Mouse (Mus musculus): ENCODE data around the gene Pkig. TPM values are rescaled to one million over a fixed set of nuclear protein-coding genes. Genes with fewer than 3 reads are reported as not detected.
"Not testable (repeated sequence)": the region's sequence is repeated elsewhere in the genome, so short reads cannot be mapped to it uniquely, and the experiment has no call there.

The Pkig gene
- total and polyA plus RNA-seq, 3 experiments = 225 to 364 (median 227) TPM

DNA sequence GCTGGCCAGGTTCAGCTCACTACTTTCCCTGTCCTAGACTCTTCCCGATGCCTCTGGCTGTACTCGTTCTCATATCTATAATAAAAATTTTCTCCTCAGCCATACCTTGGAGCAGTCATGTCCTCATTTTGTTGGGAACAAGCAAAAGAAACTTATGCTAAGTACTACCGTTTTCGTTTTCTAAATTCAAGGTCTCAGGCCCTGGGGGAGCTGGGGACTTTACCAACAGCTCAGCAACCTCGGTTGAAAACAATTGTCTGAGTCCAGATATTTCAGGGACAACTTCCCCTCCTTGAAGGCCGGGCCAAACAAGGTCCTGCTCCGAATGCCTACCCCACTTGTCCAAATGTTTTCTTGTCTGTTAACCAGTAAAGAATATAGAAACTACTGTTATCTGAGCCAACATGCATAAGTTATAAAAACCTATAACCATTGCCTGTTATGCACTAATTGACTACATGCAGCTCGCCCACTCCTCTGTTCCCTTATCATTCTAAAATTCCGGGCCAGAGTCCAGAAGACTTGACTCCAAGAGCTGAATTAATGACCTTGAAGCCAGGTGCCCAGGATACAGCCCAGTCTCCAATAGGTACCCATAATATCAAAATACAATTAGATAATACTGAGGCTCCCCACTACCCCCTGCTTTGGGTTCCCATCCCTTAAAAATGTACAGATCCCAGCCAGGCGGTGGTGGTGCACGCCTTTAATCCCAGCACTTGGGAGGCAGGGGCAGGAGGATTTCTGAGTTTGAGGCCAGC, 12.3 kb upstream of the Pkig start (continued):
- TF ChIP-seq TBP (conservative IDR thresholded peaks at IDR 0.05; ENCODE audit: low read depth, low read length) = 0 out of 2 replicates have a peak, but pooled peaks have one; percentile 34
- TF ChIP-seq JUND (conservative IDR thresholded peaks at IDR 0.05; ENCODE audit: low read depth, low read length) = 0 out of 2 replicates have a peak, but pooled peaks have one; percentile 10
- TF ChIP-seq MAX (IDR thresholded peaks at IDR 0.05; ENCODE audit: low read length) = peak; percentile 50; the same call in 1 of the 2 replicates
- TF ChIP-seq PAX5 (IDR thresholded peaks at IDR 0.05; ENCODE audit: low read length) = no peak
- TF ChIP-seq SMC3 (IDR thresholded peaks at IDR 0.05; ENCODE audit: low read depth, low read length) = no peak; the same call in 1 of the 2 replicates
- TF ChIP-seq MAZ (IDR thresholded peaks at IDR 0.05; ENCODE audit: low read depth, low read length) = no peak
- no peak for TF ChIP-seq JUN (IDR thresholded peaks at IDR 0.05; ENCODE audit: insufficient read depth, low read depth, low read length)
- 0 out of 2 replicates have a peak, but pooled peaks have one; percentile 46 for TF ChIP-seq KAT2A (IDR thresholded peaks at IDR 0.05; ENCODE audit: insufficient replicate concordance, low read length)
- no peak; the same call in 1 of the 2 replicates for TF ChIP-seq ZKSCAN1 (IDR thresholded peaks at IDR 0.05; ENCODE audit: borderline replicate concordance, low read depth, low read length)

DNA sequence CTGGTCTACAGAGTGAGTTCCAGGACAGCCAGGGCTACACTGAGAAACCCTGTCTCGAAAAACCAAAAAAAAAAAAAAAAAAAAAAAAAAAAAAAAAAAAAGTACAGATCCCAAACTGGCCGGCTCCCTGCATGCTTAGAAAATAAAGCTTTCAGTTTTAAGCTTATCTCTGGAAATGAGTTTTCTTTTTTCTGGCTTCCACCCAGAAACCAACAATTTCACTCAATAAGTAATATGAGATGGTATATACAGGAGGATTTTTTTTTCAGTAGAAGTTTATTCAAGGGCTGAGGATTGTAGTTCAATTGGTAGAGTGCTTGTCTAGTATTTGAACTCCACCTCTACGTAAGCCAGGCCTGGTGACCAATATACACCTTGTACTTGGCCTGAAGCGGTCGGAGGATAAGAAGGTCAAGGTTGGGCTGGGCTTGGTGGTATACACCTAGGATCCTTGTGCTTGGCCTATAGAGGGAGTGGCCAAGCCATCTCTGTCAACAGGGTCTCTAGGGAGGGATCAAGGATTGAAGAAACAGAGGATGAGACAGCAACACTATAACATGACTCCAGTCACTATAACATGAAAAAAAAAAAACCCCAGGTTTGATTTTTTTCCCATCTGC, 11.6 kb upstream of the Pkig start:
- H3K9me3 ChIP-seq (replicated peaks; ENCODE audit: low read length) = peaks cover 9% of the 10 kb centered on the region
- dilution Hi-C loops (cut with MboI; ENCODE audit: extremely low pct_ligation_motif_present, extremely low pct_unique_long_range_greater_than_20kb, low sequenced_read_pairs) = no loop called here
- H3K36me3 ChIP-seq (replicated peaks in 1 of 2; ENCODE audit: control insufficient read depth in 1 of 2, insufficient read depth in 1 of 2, low read length in 1 of 2) = peaks cover 5% of the 10 kb centered on the region in 2 experiments
- TF ChIP-seq ZNF384 (IDR thresholded peaks at IDR 0.05; ENCODE audit: low read depth, low read length) (peak; percentile 90), MAX (IDR thresholded peaks at IDR 0.05; ENCODE audit: low read length) (no peak)
- no peak for DNase-seq (ENCODE audit: extremely low read depth)
- H3K4me2 ChIP-seq (ENCODE audit: insufficient read depth, low read depth, poor library complexity, severe bottlenecking) = no peak overlapping the region; the same call in 1 of the 2 replicates
- peaks cover 3 to 22% of the 10 kb centered on the region in 2 experiments for H3K4me1 ChIP-seq (ENCODE audit: control insufficient read depth in 1 of 2, insufficient read depth in 2 of 2)
- H3K27ac ChIP-seq (ENCODE audit: insufficient read depth, low read depth) = peak overlapping the region; percentile 98
- peak overlapping the region; percentile 97; the same call in 1 of the 2 replicates for H3K9ac ChIP-seq (ENCODE audit: insufficient read depth, low read depth)
- no peaks in the 10 kb centered on the region for H3K27me3 ChIP-seq (replicated peaks)
- in situ Hi-C loops (cut with MboI; ENCODE audit: low pct_ligation_motif_present, low pct_unique_long_range_greater_than_20kb, low sequenced_read_pairs) = loop anchor here (5.0 kb wide), 1 partner anchor 71 kb away; no protein-coding TSS in a partner anchor
- no peak overlapping the region for H3K4me3 ChIP-seq (replicated peaks in 1 of 3; ENCODE audit: low read depth in 2 of 3, low read length in 2 of 3, poor library complexity in 1 of 3)
- H3K79me2 ChIP-seq (replicated peaks; ENCODE audit: control insufficient read depth, extremely low read depth, insufficient read depth, poor library complexity, severe bottlenecking) = peaks cover 27% of the 10 kb centered on the region

DNA sequence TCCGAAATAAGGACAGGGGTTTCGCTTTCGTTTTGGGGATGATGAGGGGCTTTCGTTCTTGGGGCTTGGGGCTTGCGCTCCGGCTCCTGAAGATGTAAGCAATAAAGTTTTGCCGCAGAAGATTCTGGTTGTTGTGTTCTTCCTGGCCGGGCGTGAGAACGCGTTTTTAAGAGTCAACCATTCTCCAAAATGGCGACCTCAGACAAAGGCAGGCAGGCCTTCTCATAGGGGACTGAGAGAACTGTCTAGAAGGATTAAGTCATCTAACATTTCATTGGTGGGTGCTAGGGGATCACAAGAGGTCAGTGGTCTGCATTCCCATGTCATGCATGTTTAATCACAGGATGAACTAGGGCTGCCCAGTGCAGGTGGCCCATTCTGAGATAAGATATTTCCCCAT, 2.5 kb upstream of the Pkig start:
- in situ Hi-C loops (cut with MboI; ENCODE audit: low pct_ligation_motif_present, low pct_unique_long_range_greater_than_20kb, low sequenced_read_pairs); H3K4me3 ChIP-seq (replicated peaks in 1 of 3; ENCODE audit: low read depth in 2 of 3, low read length in 2 of 3, poor library complexity in 1 of 3); H3K36me3 ChIP-seq (replicated peaks in 1 of 2; ENCODE audit: control insufficient read depth in 1 of 2, insufficient read depth in 1 of 2, low read length in 1 of 2); H3K9ac ChIP-seq (ENCODE audit: insufficient read depth, low read depth); H3K4me2 ChIP-seq (ENCODE audit: insufficient read depth, low read depth, poor library complexity, severe bottlenecking); H3K9me3 ChIP-seq (replicated peaks; ENCODE audit: low read length); H3K27ac ChIP-seq (ENCODE audit: insufficient read depth, low read depth); dilution Hi-C loops (cut with MboI; ENCODE audit: extremely low pct_ligation_motif_present, extremely low pct_unique_long_range_greater_than_20kb, low sequenced_read_pairs); H3K27me3 ChIP-seq (replicated peaks); DNase-seq (ENCODE audit: extremely low read depth): not testable (repeated sequence)
- H3K4me1 ChIP-seq (ENCODE audit: control insufficient read depth in 1 of 2, insufficient read depth in 2 of 2) = peaks cover 4 to 15% of the 10 kb centered on the region in 2 experiments
- peaks cover 24% of the 10 kb centered on the region for H3K79me2 ChIP-seq (replicated peaks; ENCODE audit: control insufficient read depth, extremely low read depth, insufficient read depth, poor library complexity, severe bottlenecking)

Measured in CH12.LX (cell line).